Mouse (Mus musculus) bone marrow, adult 2 months (tissue): Measurements from ENCODE around the gene Pls1. TPM values are rescaled to one million over a fixed set of nuclear protein-coding genes. Genes with fewer than 3 reads are reported as not detected.

Experiments used
- H3K27ac ChIP-seq: fragments of 200-500 bp; 2 replicates; pipeline ENCODE4 v1.5.1; 2012; ENCODE audit warnings: low read depth, mild to moderate bottlenecking, control low read depth, inconsistent platforms, low read length; ENCODE audit not compliant: control insufficient read depth, poor library complexity, insufficient read depth
- H3K4me1 ChIP-seq: fragments of 200-500 bp; 2 replicates; pipeline ENCODE4 v1.6.1; 2011; ENCODE audit warnings: low read length; ENCODE audit not compliant: control insufficient read depth, insufficient read depth
- H3K4me3 ChIP-seq: fragments of 200-500 bp; replicated peaks from 2 replicates; pipeline ENCODE3; 2011; ENCODE audit warnings: mild to moderate bottlenecking, low read depth, low read length, control low read depth; ENCODE audit not compliant: control insufficient read depth
- CTCF ChIP-seq: fragments of 200-500 bp; IDR thresholded peaks from 2 replicates; pipeline ENCODE4 v1.5.1; 2011; ENCODE audit warnings: low read length, control low read depth; ENCODE audit not compliant: control insufficient read depth, insufficient read depth
- POLR2A ChIP-seq: fragments of 200-500 bp; IDR thresholded peaks from 2 replicates; pipeline ENCODE4 v1.6.1; 2011; ENCODE audit warnings: low read depth, mild to moderate bottlenecking, control low read depth, low read length, borderline replicate concordance; ENCODE audit not compliant: control insufficient read depth
- WGBS: fragments of 180-500 bp; shearing (Covaris S2); methylation state at CpG from one replicate; pipeline ENCODE4 v1.1.7; 2018; 5-methylcytosine and 5-hydroxymethylcytosine counted together
- polyA plus RNA-seq: library from polyadenylated mRNA; stranded (reverse); fragments of >200 nt; gene quantifications from 2 replicates; pipeline ENCODE4 v1.2.4, GENCODE M21; 2011; ENCODE audit warnings: low replicate concordance; ENCODE audit not compliant: missing spikeins, insufficient read depth, insufficient read length

Pls1 gene
- polyA plus RNA-seq, 1 experiment, result 4.0 TPM

DNA sequence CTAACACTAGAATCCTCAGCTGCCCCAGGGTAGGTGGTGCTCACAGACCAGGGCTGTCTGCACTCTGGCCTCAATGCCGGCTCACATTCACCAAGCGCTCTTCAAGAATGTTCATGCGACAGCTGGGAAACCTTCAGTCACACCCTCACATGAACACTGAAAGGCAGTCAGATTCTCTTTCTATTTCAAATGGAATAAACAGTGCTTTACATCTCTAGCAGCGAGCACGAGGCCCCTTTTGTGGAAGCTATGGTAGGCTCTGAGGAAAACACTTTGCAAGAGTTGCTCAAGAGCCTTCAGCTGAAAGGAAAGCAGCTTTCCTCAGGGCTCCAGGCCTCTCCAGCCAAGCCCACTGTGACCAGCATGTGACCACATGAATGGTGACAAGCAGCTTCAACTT, 139.7 kb downstream of the Pls1 start:
- no peak for TF ChIP-seq CTCF
- no peak for TF ChIP-seq POLR2A
- WGBS, result 75% methylated on average over 5 of the region's 5 CpGs

DNA sequence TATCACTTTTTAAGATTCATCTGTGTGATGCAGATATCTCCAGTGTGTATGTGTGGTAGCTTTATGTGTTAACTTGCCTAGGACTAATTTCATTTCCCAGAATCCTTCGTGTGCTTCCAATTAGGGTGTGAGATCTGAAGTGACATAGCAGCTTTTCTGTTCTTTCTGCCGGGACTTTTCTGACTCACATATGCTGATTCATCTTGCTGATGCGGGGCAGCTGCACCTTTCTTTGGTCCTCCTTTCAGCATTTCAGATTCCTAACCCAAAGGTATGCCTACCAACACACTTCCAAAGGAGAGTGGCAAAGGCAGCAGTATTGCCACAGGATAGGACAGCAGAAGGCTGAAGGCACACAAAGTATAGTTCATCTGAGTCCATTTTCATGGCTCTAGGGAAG, 141.0 kb downstream of the Pls1 start:
- no peak overlapping the region for H3K27ac ChIP-seq
- H3K4me3 ChIP-seq, result no peak overlapping the region
- WGBS, result 52% methylated on average over 3 of the region's 3 CpGs
- H3K4me1 ChIP-seq, result no peaks in the 10 kb centered on the region
- no peak for TF ChIP-seq CTCF
- no peak for TF ChIP-seq POLR2A

More for the DNA sequence above, 139.7 kb downstream of the Pls1 start:
- H3K4me1 ChIP-seq, result no peaks in the 10 kb centered on the region
- no peak overlapping the region for H3K27ac ChIP-seq
- H3K4me3 ChIP-seq, result no peak overlapping the region

Other genes with a start within 250 kb of the Pls1 start
- 1.6 TPM in 1 of 2 replicates, not detected in the other for gene Pcolce2, start 207.7 kb downstream of the Pls1 start, polyA plus RNA-seq
- 0.87 and 1.0 TPM in 2 replicates for gene Trpc1, start 94.9 kb downstream of the Pls1 start, polyA plus RNA-seq
- gene Atr, start 12.3 kb upstream of the Pls1 start, polyA plus RNA-seq, result 3.1 and 7.5 TPM in 2 replicates
- gene Xrn1, start 109.4 kb upstream of the Pls1 start, polyA plus RNA-seq, result 8.6 and 16.9 TPM in 2 replicates